Comparison of ENCODE assay signal across 8 mouse cellular contexts in genomic region chr15:101859735-101860170, GRCm38 (mm10). TPM values are rescaled to one million over a fixed set of nuclear protein-coding genes. Genes with fewer than 3 reads are reported as not detected.
DNase-seq lines count a peak whose midpoint lies in the region; ATAC-seq and TF ChIP-seq lines count a peak whose summit lies in the region.

No protein-coding gene starts in this region.

- no peak for TF ChIP-seq EP300 in heart, postnatal 0 days (IDR thresholded peaks at IDR 0.05; ENCODE audit: low read depth)

- H3K4me1 ChIP-seq in heart, postnatal 0 days (ENCODE audit: control insufficient read depth, insufficient read depth), result peaks cover 13% of the 10 kb centered on the region; the same call in 1 of the 2 replicates
- H3K4me1 ChIP-seq in neural tube, embryonic 13.5 days (replicated peaks), result peaks cover 21% of the 10 kb centered on the region

- no peak overlapping the region for H3K27ac ChIP-seq in heart, postnatal 0 days (ENCODE audit: low read depth)
- no peak overlapping the region for H3K27ac ChIP-seq in neural tube, embryonic 13.5 days (replicated peaks)

- ATAC-seq in heart, postnatal 0 days (ENCODE audit: insufficient read depth, low read depth), result no peak
- 0 out of 2 replicates have a peak, but pooled peaks have one; percentile 48 for ATAC-seq in neural tube, embryonic 13.5 days (ENCODE audit: low read depth)

- H3K36me3 ChIP-seq in heart, postnatal 0 days (replicated peaks; ENCODE audit: control insufficient read depth, insufficient read depth, low read length), result no peaks in the 10 kb centered on the region
- no peaks in the 10 kb centered on the region for H3K36me3 ChIP-seq in neural tube, embryonic 13.5 days

- intact Hi-C loops in heart, postnatal 25 days (cut with DNase I), result no loop called here

- no peak for TF ChIP-seq CTCF in heart, postnatal 0 days (IDR thresholded peaks at IDR 0.05; ENCODE audit: low read depth)

- no peaks in the 10 kb centered on the region for H3K9me3 ChIP-seq in heart, postnatal 0 days (replicated peaks; ENCODE audit: control insufficient read depth, low read length)
- no peaks in the 10 kb centered on the region for H3K9me3 ChIP-seq in neural tube, embryonic 13.5 days

- under 1% methylated on average over 32 of the region's 33 CpGs for whole genome bisulfite sequencing in heart, postnatal 0 days
- WGBS in neural tube, embryonic 13.5 days, result under 1% methylated on average over 33 of the region's 33 CpGs

- H3K27me3 ChIP-seq in heart, postnatal 0 days (ENCODE audit: control insufficient read depth, insufficient read depth, low read length), result peaks cover 50% of the 10 kb centered on the region
- H3K27me3 ChIP-seq in neural tube, embryonic 13.5 days, result peaks cover 76% of the 10 kb centered on the region

- peak overlapping the region; percentile 44 for H3K4me3 ChIP-seq in heart, postnatal 0 days (ENCODE audit: low read depth, low read length)
- peak overlapping the region; percentile 47 for H3K4me3 ChIP-seq in neural tube, embryonic 13.5 days

- no peak overlapping the region for H3K9ac ChIP-seq in heart, postnatal 0 days (replicated peaks; ENCODE audit: low read depth, low read length)
- H3K9ac ChIP-seq in neural tube, embryonic 13.5 days, result peak overlapping the region; percentile 69

- H3K4me2 ChIP-seq in heart, postnatal 0 days (ENCODE audit: low read depth, low read length), result peak overlapping the region; percentile 73
- peak overlapping the region; percentile 81 for H3K4me2 ChIP-seq in neural tube, embryonic 13.5 days

- peak; percentile 90 for DNase-seq in heart, adult 11 months
- no peak for DNase-seq in heart, postnatal 25 days (ENCODE audit: low spot score)
- DNase-seq in embryo, embryonic 11 days, result peak; percentile 71
- DNase-seq in heart, postnatal 0 days (ENCODE audit: low spot score), result peak; percentile 11
- DNase-seq in kidney, postnatal 10 days, result peak; percentile 67
- DNase-seq in lung, adult 18-20 months, result peak; percentile 42 to 50
- peak; percentile 51 for DNase-seq in urinary bladder, postnatal 25 days (ENCODE audit: low spot score)

RNA-seq across cellular contexts. Expression of gene Krt1, which starts 9.2 kb away (rescaled TPM):
- total RNA-seq in heart, postnatal 25 days (2021), result not detected
- total RNA-seq in heart, postnatal 0 days (2014; rRNA removed; ENCODE audit: low replicate concordance), result not detected in 2 replicates
- polyA plus RNA-seq in heart, postnatal 0 days (2015; fragmentation: Nextera tagmentation; extraction: Ambion mirVana), result 0.31 TPM in 1 of 2 replicates, not detected in the other
- 7.0 and 8.6 TPM in 2 replicates for polyA plus RNA-seq in neural tube, embryonic 13.5 days (2015; fragmentation: Nextera tagmentation; extraction: Ambion mirVana)

RNA-seq across cellular contexts. Expression of gene Krt77, which starts 9.8 kb away (rescaled TPM):
- total RNA-seq in heart, postnatal 25 days (2021), result not detected
- total RNA-seq in heart, postnatal 0 days (2014; rRNA removed; ENCODE audit: low replicate concordance), result not detected in 2 replicates
- polyA plus RNA-seq in heart, postnatal 0 days (2015; fragmentation: Nextera tagmentation; extraction: Ambion mirVana), result not detected in 2 replicates
- polyA plus RNA-seq in neural tube, embryonic 13.5 days (2015; fragmentation: Nextera tagmentation; extraction: Ambion mirVana), result 0.12 and 0.13 TPM in 2 replicates

RNA-seq across cellular contexts. Expression of gene Krt76, which starts 33.0 kb away (rescaled TPM):
- total RNA-seq in heart, postnatal 25 days (2021), result not detected
- total RNA-seq in heart, postnatal 0 days (2014; rRNA removed; ENCODE audit: low replicate concordance), result not detected in 2 replicates
- not detected in 2 replicates for polyA plus RNA-seq in heart, postnatal 0 days (2015; fragmentation: Nextera tagmentation; extraction: Ambion mirVana)
- polyA plus RNA-seq in neural tube, embryonic 13.5 days (2015; fragmentation: Nextera tagmentation; extraction: Ambion mirVana), result not detected in 2 replicates

RNA-seq across cellular contexts. Expression of gene Krt2, which starts 41.8 kb away (rescaled TPM):
- total RNA-seq in heart, postnatal 25 days (2021), result not detected
- total RNA-seq in heart, postnatal 0 days (2014; rRNA removed; ENCODE audit: low replicate concordance), result not detected in 2 replicates
- polyA plus RNA-seq in heart, postnatal 0 days (2015; fragmentation: Nextera tagmentation; extraction: Ambion mirVana), result not detected in 2 replicates
- polyA plus RNA-seq in neural tube, embryonic 13.5 days (2015; fragmentation: Nextera tagmentation; extraction: Ambion mirVana), result not detected in 2 replicates

RNA-seq across cellular contexts. Expression of gene Krt73, which starts 57.6 kb away (rescaled TPM):
- total RNA-seq in heart, postnatal 25 days (2021), result not detected
- total RNA-seq in heart, postnatal 0 days (2014; rRNA removed; ENCODE audit: low replicate concordance), result not detected in 2 replicates
- not detected in 2 replicates for polyA plus RNA-seq in heart, postnatal 0 days (2015; fragmentation: Nextera tagmentation; extraction: Ambion mirVana)
- 0.43 and 0.44 TPM in 2 replicates for polyA plus RNA-seq in neural tube, embryonic 13.5 days (2015; fragmentation: Nextera tagmentation; extraction: Ambion mirVana)
